Mouse (Mus musculus) lung, postnatal 0 days (tissue): ENCODE data around the gene Il1f6. TPM values are rescaled to one million over a fixed set of nuclear protein-coding genes. Genes with fewer than 3 reads are reported as not detected.

Source experiments
- ATAC-seq: fragments of 200-750 bp; cut with Nextera tagmentation; 2 replicates; pipeline ENCODE4 v1.8.0; 2017; ENCODE audit warnings: moderate library complexity
- DNase-seq: peaks from one replicate; pipeline ENCODE4 v3.0.0-alpha.2; 2016; ENCODE audit warnings: low spot score
- H3K27ac ChIP-seq: fragments of 300-500 bp; sonication (generic); 2 replicates; pipeline ENCODE4 v1.5.1; 2014; ENCODE audit warnings: antibody characterized with exemption, mild to moderate bottlenecking, low read length, mixed read lengths
- H3K27me3 ChIP-seq: fragments of 300-500 bp; sonication (generic); replicated peaks from 2 replicates; pipeline ENCODE4 v1.6.1; 2014; ENCODE audit warnings: low read length, mixed read lengths; ENCODE audit not compliant: insufficient read depth
- H3K36me3 ChIP-seq: fragments of 300-500 bp; sonication (generic); 2 replicates; pipeline ENCODE4 v1.6.1; 2014; ENCODE audit warnings: low read length, mixed read lengths; ENCODE audit not compliant: insufficient read depth
- H3K4me1 ChIP-seq: fragments of 300-500 bp; sonication (generic); 2 replicates; pipeline ENCODE4 v1.6.1; 2014; ENCODE audit warnings: antibody characterized with exemption, low read depth, low read length, mixed read lengths; ENCODE audit not compliant: insufficient read depth
- H3K4me2 ChIP-seq: fragments of 300-500 bp; sonication (generic); replicated peaks from 2 replicates; pipeline ENCODE4 v1.6.1; 2014; ENCODE audit warnings: low read depth, mild to moderate bottlenecking, low read length, moderate library complexity, mixed read lengths
- H3K4me3 ChIP-seq: fragments of 300-500 bp; sonication (generic); 2 replicates; pipeline ENCODE4 v1.5.1; 2014; ENCODE audit warnings: low read depth, low read length
- H3K9ac ChIP-seq: fragments of 300-500 bp; sonication (generic); replicated peaks from 2 replicates; pipeline ENCODE4 v1.6.1; 2014; ENCODE audit warnings: low read depth, mild to moderate bottlenecking
- H3K9me3 ChIP-seq: fragments of 300-500 bp; sonication (generic); 2 replicates; pipeline ENCODE4 v1.6.1; 2016; ENCODE audit warnings: low read length, mixed read lengths
- CTCF ChIP-seq: IDR thresholded peaks from 2 replicates; pipeline ENCODE4 v1.5.1; 2016; ENCODE audit warnings: antibody characterized with exemption, mild to moderate bottlenecking
- EP300 ChIP-seq: IDR thresholded peaks from 2 replicates; pipeline ENCODE4 v1.6.1; 2016; ENCODE audit warnings: antibody characterized with exemption, mild to moderate bottlenecking, control low read depth
- WGBS: fragments of 180-500 bp; shearing (Covaris S2); extraction: QIAGEN DNeasy Blood & Tissue Kit; methylation state at CpG from one replicate; pipeline ENCODE4 v1.1.7; 2014; 5-methylcytosine and 5-hydroxymethylcytosine counted together
- polyA plus RNA-seq: library from polyadenylated mRNA; unstranded; fragments of >200 nt; fragmentation: Nextera tagmentation; extraction: Ambion mirVana; gene quantifications from 2 replicates; pipeline ENCODE4 v1.2.1, GENCODE M21; 2015

Il1f6 gene
- polyA plus RNA-seq, 1 experiment from 2014 or later, result not detected

DNA sequence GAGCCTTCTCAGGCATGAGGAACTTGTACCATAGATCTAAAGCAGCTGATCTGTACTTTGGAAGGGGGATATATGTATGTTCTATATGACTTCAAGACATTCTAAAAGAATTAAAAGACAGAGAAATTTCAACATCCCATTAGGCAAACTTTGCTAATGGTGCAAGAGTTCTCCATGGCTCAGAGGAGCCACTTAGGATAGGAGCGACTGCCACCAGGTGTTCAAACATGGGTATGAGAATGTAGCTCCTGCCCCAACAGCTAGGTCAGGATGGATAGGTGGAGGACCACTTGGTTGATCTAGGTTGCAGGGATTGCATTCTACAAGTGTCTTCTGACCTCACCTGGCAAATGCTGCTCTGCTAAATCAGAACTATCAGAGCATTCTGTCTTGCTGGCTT is 27.0 kb upstream of the Il1f6 start:
- Histone ChIP-seq H3K27ac (no peak overlapping the region), H3K9me3 (no peaks in the 10 kb centered on the region), H3K4me3 (no peak overlapping the region), H3K4me2 (no peak overlapping the region), H3K4me1 (no peaks in the 10 kb centered on the region), H3K36me3 (no peaks in the 10 kb centered on the region), H3K9ac (no peak overlapping the region), H3K27me3 (no peaks in the 10 kb centered on the region)
- WGBS, result 58% methylated on average over 1 of the region's 1 CpGs
- TF ChIP-seq EP300 (no peak), CTCF (peak; percentile 34)
- peak; percentile 12 for DNase-seq
- no peak for ATAC-seq

DNA sequence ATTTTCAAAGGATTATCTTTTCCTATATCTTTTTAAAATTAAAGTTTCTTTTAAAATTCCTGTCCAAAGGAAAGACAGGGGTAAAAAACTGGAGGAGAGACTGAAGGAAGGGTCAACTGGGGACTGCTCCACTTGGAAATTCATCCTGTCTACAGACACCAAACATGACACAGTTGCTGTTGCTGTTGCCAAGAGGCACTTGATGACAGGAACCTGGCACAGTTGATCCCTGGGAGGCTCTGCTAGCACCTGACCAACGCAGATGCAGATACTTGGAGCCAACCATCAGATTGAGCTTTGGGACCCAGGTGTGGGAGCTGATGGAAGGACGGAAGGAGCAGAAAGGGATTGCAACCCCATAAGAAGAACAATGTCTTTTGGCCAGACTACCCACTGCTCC is 12.0 kb downstream of the Il1f6 start:
- Histone ChIP-seq H3K4me1 (no peaks in the 10 kb centered on the region), H3K4me2 (no peak overlapping the region), H3K9me3 (no peaks in the 10 kb centered on the region), H3K36me3 (no peaks in the 10 kb centered on the region), H3K4me3 (no peak overlapping the region), H3K9ac (no peak overlapping the region), H3K27me3 (no peaks in the 10 kb centered on the region), H3K27ac (no peak overlapping the region)
- ATAC-seq (no peak), DNase-seq (no peak)
- TF ChIP-seq EP300, result no peak
- TF ChIP-seq CTCF, result no peak
- 61% methylated on average over 2 of the region's 2 CpGs for WGBS

DNA sequence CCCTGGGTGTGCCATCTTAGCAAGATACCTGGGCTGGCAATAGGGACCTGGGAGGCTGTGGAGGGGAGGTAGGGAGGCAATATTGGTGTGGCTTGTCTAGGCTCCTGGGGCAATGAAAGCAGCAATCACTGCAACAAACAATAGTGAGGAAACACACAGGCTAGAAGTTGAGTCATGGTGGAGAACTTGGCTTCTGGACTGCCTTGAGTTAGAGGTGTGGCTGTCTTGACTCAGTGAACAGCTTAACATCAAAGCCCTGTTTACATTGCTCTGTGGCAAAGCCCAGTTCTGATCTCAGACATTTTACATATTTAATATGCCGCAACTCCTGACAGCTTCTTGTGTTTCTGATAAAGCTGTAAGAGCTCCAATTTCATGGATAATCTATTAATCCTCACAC is 52.3 kb downstream of the Il1f6 start:
- WGBS, result 73% methylated on average over 1 of the region's 1 CpGs

GRCm38 (mm10) chr2:24273619-24274018 is 58.4 kb downstream of the Il1f6 start:
- 67% methylated on average over 2 of the region's 2 CpGs for WGBS
- Histone ChIP-seq H3K36me3 (no peaks in the 10 kb centered on the region), H3K27ac (no peak overlapping the region), H3K9me3 (no peaks in the 10 kb centered on the region), H3K4me1 (no peaks in the 10 kb centered on the region), H3K4me2 (no peak overlapping the region), H3K4me3 (no peak overlapping the region), H3K27me3 (no peaks in the 10 kb centered on the region), H3K9ac (no peak overlapping the region)
- no peak for DNase-seq
- ATAC-seq, result no peak
- TF ChIP-seq CTCF, result no peak
- TF ChIP-seq EP300, result no peak

More for the DNA sequence above, 52.3 kb downstream of the Il1f6 start:
- no peak for ATAC-seq
- Histone ChIP-seq H3K27me3 (no peaks in the 10 kb centered on the region), H3K4me3 (no peak overlapping the region), H3K9ac (no peak overlapping the region), H3K4me1 (no peaks in the 10 kb centered on the region), H3K36me3 (no peaks in the 10 kb centered on the region), H3K4me2 (no peak overlapping the region), H3K27ac (no peak overlapping the region), H3K9me3 (no peaks in the 10 kb centered on the region)
- no peak for DNase-seq
- no peak for TF ChIP-seq EP300
- TF ChIP-seq CTCF, result no peak

- no peaks in the 10 kb centered on the region for H3K4me1 ChIP-seq
- no peak overlapping the region for H3K4me3 ChIP-seq
- H3K27ac ChIP-seq, result no peak overlapping the region
- H3K36me3 ChIP-seq, result no peaks in the 10 kb centered on the region
- TF ChIP-seq EP300 (no peak), CTCF (no peak)
- no peak for DNase-seq
- no peak overlapping the region for H3K4me2 ChIP-seq
- H3K9me3 ChIP-seq, result no peaks in the 10 kb centered on the region
- H3K27me3 ChIP-seq, result no peaks in the 10 kb centered on the region
- no peak overlapping the region for H3K9ac ChIP-seq
- WGBS, result 31% methylated on average over 1 of the region's 1 CpGs
- no peak for ATAC-seq
Observed at GRCm38 (mm10) chr2:24275146-24275545, 59.9 kb downstream of the Il1f6 start.

Other genes starting within 250 kb of the Il1f6 start
- gene Hnmt, start 166.0 kb upstream of the Il1f6 start, polyA plus RNA-seq, result 5.6 and 5.8 TPM in 2 replicates
- not detected in 2 replicates for gene Tbpl2, start 118.8 kb upstream of the Il1f6 start, polyA plus RNA-seq
- gene Il1f8, start 62.3 kb upstream of the Il1f6 start, polyA plus RNA-seq, result not detected in 2 replicates
- 0.43 TPM in 2 replicates for gene Il1f9, start 28.9 kb upstream of the Il1f6 start, polyA plus RNA-seq
- gene Il1f5, start 61.5 kb downstream of the Il1f6 start, polyA plus RNA-seq, result not detected in 2 replicates
- not detected in 2 replicates for gene Il1f10, start 75.8 kb downstream of the Il1f6 start, polyA plus RNA-seq
- gene Il1rn, start 121.4 kb downstream of the Il1f6 start, polyA plus RNA-seq, result 9.0 and 13.2 TPM in 2 replicates
- 2.6 and 3.0 TPM in 2 replicates for gene Psd4, start 152.2 kb downstream of the Il1f6 start, polyA plus RNA-seq